Mouse (Mus musculus) A20 (cell line): ENCODE results near the gene Dnajc27.

ENCODE experiments used
- DNase-seq: peaks from one replicate; pipeline ENCODE4 v3.0.0-alpha.2; 2011; ENCODE audit warnings: low read depth, low spot score

Dnajc27 gene

GRCm38 (mm10) chr12:4080311-4080710, 2.1 kb upstream of the Dnajc27 start:
- DNase-seq = peak; percentile 73

GRCm38 (mm10) chr12:4083441-4083840, 1.1 kb downstream of the Dnajc27 start:
- peak; percentile 17 for DNase-seq

DNA sequence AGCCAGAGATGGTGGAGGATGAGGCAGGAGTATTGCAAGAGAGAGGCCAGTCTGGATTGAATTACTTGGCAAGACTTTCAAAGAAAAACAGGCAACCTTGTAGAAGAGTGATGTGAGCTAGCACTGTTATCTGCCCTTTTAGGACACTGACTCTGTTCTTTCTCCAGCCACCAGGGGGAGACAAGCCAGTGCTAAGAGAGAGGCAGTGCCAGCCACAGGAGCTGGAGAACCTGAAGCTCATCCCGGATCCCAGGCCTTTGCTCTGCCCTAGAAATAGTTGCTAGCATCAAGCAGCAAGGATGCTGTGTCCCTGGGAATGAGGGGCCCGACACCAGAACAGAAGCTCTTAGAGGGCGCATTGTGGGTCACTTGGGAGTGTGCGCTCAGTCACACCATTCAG, 25.0 kb downstream of the Dnajc27 start:
- DNase-seq = peak; percentile 50

DNA sequence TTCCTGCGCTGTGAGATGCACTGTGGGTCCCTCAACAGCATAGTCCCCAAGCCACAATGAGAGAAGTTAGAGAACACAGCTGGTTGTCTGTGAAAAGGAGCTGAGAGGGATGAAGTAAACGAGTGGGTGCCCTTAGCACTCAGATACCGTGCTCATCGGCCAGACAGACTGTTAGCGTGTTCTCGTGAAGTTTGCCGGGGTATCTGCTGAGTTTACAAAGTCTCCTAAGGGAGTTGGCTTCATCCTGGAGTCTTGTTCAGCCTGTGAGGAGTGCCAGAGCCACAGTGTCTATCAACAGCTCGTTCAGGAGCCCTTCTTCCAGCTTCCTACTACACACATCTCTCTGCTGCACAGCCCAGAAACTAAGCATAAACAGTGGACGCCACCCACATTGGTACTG, 33.7 kb downstream of the Dnajc27 start:
- no peak for DNase-seq

DNA sequence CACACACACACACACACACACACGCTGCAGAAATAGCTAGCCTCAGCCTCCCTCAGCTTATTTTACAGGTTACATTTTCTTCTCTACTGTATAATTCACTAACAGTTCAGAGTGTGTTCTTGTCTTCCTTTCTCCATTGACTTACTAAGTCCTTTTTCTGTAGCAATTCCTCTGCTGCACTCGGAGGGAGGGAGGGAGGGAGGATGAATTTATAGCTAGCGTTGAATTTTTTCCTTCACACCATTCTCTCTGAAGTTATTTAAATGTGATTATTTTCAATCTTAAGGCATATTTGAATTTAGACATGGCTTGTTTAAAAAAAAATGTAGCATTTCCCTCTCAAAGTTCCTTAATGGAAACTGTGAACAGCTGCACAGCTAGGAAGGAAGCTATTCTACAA, 34.8 kb downstream of the Dnajc27 start:
- DNase-seq = no peak

GRCm38 (mm10) chr12:4117579-4117978, 35.2 kb downstream of the Dnajc27 start:
- no peak for DNase-seq

DNA sequence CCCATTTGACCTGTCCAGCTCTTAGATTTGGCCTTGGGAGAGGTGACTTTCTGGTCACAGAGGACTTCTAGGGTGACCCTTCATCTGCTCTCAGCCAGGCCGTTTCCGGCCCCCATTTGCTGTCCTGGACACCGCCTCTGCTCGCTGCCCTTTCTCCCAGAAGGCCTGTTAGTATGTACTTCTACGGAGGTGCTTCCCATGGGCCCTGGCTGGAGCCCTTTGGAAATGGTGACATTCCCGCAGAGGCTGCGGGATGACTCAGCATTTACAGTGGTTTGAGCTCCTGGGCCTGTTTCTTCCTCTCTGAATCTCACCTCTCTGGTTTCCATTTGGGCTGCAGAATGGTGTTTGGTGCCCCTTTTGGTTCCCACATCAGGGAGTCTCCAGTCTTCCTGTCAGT, 45.0 kb downstream of the Dnajc27 start:
- DNase-seq = no peak

DNA sequence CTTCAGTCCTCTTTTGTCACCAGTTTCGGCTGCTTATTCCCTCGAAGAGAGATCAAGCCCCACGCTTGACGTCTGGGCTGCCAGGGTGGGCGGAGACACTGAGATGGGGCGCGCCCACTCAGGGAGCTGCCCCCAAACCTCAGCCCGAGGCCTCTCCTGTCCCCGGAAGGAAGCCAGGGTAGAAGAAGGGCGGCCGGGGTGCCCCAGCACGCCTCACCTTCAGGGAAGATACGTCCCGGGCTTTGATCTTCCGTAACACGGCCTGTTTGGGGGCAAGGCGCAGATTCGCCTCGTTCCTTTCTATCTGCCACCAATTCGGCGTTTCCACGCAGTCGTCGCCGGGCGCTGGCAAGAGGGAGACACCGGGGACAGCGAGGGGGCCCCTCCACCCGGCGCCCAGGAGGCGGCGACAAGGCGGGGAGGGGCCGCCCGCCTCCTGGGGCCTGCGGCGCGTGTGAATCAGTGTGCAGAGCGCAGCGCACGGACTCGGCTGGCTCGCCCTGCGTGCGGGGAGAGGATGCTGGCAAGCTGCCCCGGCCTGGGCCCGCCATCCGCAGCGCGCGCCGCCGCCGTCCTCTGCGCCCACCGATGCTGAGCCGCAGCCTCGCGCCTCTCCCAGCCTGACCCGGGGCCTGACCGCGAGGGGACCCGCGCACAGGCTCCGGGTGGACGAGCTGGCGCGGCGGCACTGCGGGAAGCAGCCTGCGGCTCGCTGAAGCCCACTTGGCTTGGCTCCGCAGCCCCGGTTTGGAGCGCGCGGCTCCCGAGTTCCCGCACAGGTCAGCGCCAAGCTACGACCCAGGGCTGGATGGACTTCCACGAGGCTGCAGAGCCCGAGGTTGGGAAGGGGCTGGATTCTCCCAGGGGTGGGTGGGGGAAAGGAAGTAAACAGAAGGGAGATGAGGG, 50.8 kb downstream of the Dnajc27 start, which contains the start of gene Adcy3:
Gene Adcy3, plus strand, starts transcription at position 163 of the 906 bp plus-strand sequence.
- DNase-seq = no peak

GRCm38 (mm10) chr12:4133847-4134212, 51.4 kb downstream of the Dnajc27 start:
- no peak for DNase-seq

DNA sequence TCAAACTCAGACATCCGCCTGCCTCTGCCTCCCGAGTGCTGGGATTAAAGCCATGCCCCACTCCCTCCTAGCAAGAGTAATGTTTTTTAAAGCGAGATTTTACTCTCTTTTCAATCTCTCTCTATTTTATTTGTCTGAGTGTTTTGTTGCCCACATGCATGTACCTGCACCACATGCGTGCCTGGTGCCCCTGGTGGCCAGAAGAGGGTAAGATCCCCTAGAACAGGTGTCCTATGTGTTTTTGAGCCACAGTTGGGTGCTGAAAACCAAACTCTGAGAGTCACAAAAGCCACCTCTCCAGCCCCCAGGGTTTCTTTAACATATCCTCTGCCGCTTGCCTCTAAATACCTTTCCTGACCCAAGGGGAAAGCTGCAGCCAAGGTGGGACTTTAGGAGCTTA, 60.8 kb downstream of the Dnajc27 start:
- peak; percentile 38 for DNase-seq

DNA sequence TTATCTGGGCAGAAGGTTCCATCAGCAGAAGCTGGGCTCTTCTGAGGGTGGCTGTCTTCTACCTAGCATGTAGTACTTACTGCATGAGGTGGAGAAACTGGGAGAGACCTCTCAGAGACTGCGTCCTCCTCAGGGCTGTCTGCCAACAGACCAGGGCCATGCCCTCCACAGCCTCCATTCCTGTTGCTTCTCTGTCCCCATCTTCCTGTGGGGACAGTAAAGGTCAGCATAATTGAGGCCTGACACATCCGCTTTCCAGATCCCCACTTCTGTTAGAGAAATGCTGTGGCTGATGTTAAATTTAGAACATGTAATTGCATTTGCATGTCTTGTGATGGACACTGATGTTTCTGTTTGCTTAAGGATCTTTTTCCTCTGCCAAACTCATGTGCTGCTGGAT, 68.6 kb downstream of the Dnajc27 start:
- DNase-seq = no peak

DNA sequence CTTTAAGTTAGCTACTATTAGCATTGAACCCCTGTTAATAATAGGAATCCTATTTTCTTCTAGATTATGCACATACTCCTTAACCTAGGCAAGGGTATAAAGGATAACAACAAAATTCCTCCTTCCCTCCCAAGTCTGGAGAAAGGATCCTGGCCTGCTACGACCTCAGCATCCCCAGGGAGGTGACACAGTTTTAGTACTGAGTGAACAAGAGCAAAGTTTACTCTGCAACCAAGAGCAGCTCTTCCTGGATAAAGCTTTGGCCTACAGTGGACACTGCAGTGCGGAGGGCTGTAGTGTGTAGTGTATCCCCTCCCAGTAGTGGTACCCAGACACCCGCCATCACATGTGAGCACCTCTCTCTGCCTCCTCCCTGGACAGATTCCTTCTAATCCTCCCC, 69.6 kb downstream of the Dnajc27 start:
- no peak for DNase-seq

GRCm38 (mm10) chr12:4157466-4157865, 75.1 kb downstream of the Dnajc27 start:
- no peak for DNase-seq

- DNase-seq = no peak
These were observed 75.8 kb downstream of the Dnajc27 start for GRCm38 (mm10) chr12:4158179-4158578.

- DNase-seq = no peak
These were observed 76.7 kb downstream of the Dnajc27 start for GRCm38 (mm10) chr12:4158868-4159632.
